Mouse (Mus musculus) right cerebral cortex, adult 18-20 months (tissue): ENCODE measurements at regions not wholly inside any gene's neighbourhood (a gene's known extent, or its start where the extent isn't known, plus 50 kb on each side); places are given as distances from the start of the nearest gene placed in this dataset.
A peak's percentile ranks its signal among the peaks of the same experiment; 100 is the strongest.

Source experiments
- DNase-seq: peaks from one replicate; pipeline ENCODE4 v3.0.0; 2022; ENCODE audit warnings: mixed read lengths

GRCm38 (mm10) chr2:47750997-47751623 lies 1062.8 kb upstream of the Acvr2a start:
- peak; percentile 3 for DNase-seq

- no peak for DNase-seq
These were observed 1058.2 kb upstream of the Acvr2a start for GRCm38 (mm10) chr2:47755716-47756115.

GRCm38 (mm10) chr2:47756248-47756647 lies 1057.7 kb upstream of the Acvr2a start:
- DNase-seq, result no peak

- no peak for DNase-seq
These were observed 1038.1 kb upstream of the Acvr2a start for GRCm38 (mm10) chr2:47775766-47776165.

- DNase-seq, result no peak
These were observed 1036.9 kb upstream of the Acvr2a start for GRCm38 (mm10) chr2:47776965-47777364.

- peak; percentile 52 for DNase-seq
These were observed 1028.1 kb upstream of the Acvr2a start for GRCm38 (mm10) chr2:47785848-47786247.

GRCm38 (mm10) chr2:47822746-47823271 lies 991.1 kb upstream of the Acvr2a start:
- peak; percentile 43 for DNase-seq

- no peak for DNase-seq
These were observed 981.4 kb upstream of the Acvr2a start for GRCm38 (mm10) chr2:47832493-47832892.

GRCm38 (mm10) chr2:47833517-47833916 lies 980.4 kb upstream of the Acvr2a start:
- no peak for DNase-seq

GRCm38 (mm10) chr2:47834055-47834799 lies 979.7 kb upstream of the Acvr2a start:
- DNase-seq, result no peak

GRCm38 (mm10) chr2:47857229-47857628 lies 956.7 kb upstream of the Acvr2a start:
- DNase-seq, result no peak

GRCm38 (mm10) chr2:47862446-47862845 lies 951.5 kb upstream of the Acvr2a start:
- DNase-seq, result no peak

- DNase-seq, result no peak
These were observed 935.9 kb upstream of the Acvr2a start for GRCm38 (mm10) chr2:47878002-47878401.

- no peak for DNase-seq
These were observed 934.8 kb upstream of the Acvr2a start for GRCm38 (mm10) chr2:47879071-47879470.

- no peak for DNase-seq
These were observed 934.1 kb upstream of the Acvr2a start for GRCm38 (mm10) chr2:47879796-47880195.

- DNase-seq, result no peak
These were observed 925.7 kb upstream of the Acvr2a start for GRCm38 (mm10) chr2:47888166-47888565.

- no peak for DNase-seq
These were observed 922.5 kb upstream of the Acvr2a start for GRCm38 (mm10) chr2:47891366-47891765.

- peak; percentile 1 for DNase-seq
These were observed 921.0 kb upstream of the Acvr2a start for GRCm38 (mm10) chr2:47892879-47893278.

GRCm38 (mm10) chr2:47894806-47895205 lies 919.1 kb upstream of the Acvr2a start:
- DNase-seq, result no peak

- DNase-seq, result no peak
These were observed 899.6 kb upstream of the Acvr2a start for GRCm38 (mm10) chr2:47914270-47914669.

GRCm38 (mm10) chr2:47914986-47915485 lies 898.9 kb upstream of the Acvr2a start:
- DNase-seq, result no peak

GRCm38 (mm10) chr2:47922965-47923364 lies 890.9 kb upstream of the Acvr2a start:
- no peak for DNase-seq

GRCm38 (mm10) chr2:47926620-47927019 lies 887.3 kb upstream of the Acvr2a start:
- no peak for DNase-seq

GRCm38 (mm10) chr2:47945061-47945460 lies 868.8 kb upstream of the Acvr2a start:
- DNase-seq, result no peak
